Mouse (Mus musculus): ENCODE measurements at regions not wholly inside any gene's neighbourhood (a gene's known extent, or its start where the extent isn't known, plus 50 kb on each side); places are given as distances from the start of the nearest gene placed in this dataset.

- H3K36me3 ChIP-seq (ENCODE audit: control insufficient read depth, insufficient read depth, low read length): no peaks in the 10 kb centered on the region
- H3K27me3 ChIP-seq (ENCODE audit: control insufficient read depth, insufficient read depth, low read length): no peaks in the 10 kb centered on the region
- TF ChIP-seq POLR2A (IDR thresholded peaks at IDR 0.05; ENCODE audit: control insufficient read depth, low read depth, low read length): no peak
- H3K27ac ChIP-seq (ENCODE audit: control insufficient read depth, insufficient read depth, low read depth, low read length): no peak overlapping the region
- no peak overlapping the region for H3K4me3 ChIP-seq (ENCODE audit: control insufficient read depth, low read depth, low read length)
- H3K4me1 ChIP-seq (ENCODE audit: control insufficient read depth, insufficient read depth, low read length): no peaks in the 10 kb centered on the region
Measured at GRCm38 (mm10) chr14:36583338-36584064, 385.1 kb downstream of the Ccser2 start.

- Histone ChIP-seq H3K27me3 (ENCODE audit: control insufficient read depth, insufficient read depth, low read length) (no peaks in the 10 kb centered on the region), H3K4me3 (ENCODE audit: control insufficient read depth, low read depth, low read length) (no peak overlapping the region), H3K27ac (ENCODE audit: control insufficient read depth, insufficient read depth, low read depth, low read length) (no peak overlapping the region), H3K36me3 (ENCODE audit: control insufficient read depth, insufficient read depth, low read length) (no peaks in the 10 kb centered on the region), H3K4me1 (ENCODE audit: control insufficient read depth, insufficient read depth, low read length) (no peaks in the 10 kb centered on the region)
- TF ChIP-seq CTCF (IDR thresholded peaks at IDR 0.05; ENCODE audit: control insufficient read depth, insufficient read depth, insufficient replicate concordance, low read depth, low read length): no peak
- TF ChIP-seq POLR2A (IDR thresholded peaks at IDR 0.05; ENCODE audit: control insufficient read depth, low read depth, low read length): no peak
Measured at GRCm38 (mm10) chr14:36563229-36563865, 405.2 kb downstream of the Ccser2 start.

GRCm38 (mm10) chr14:36537402-36537801 lies 431.2 kb downstream of the Ccser2 start:
- TF ChIP-seq POLR2A (IDR thresholded peaks at IDR 0.05; ENCODE audit: control insufficient read depth, low read depth, low read length) (no peak), CTCF (IDR thresholded peaks at IDR 0.05; ENCODE audit: control insufficient read depth, insufficient read depth, insufficient replicate concordance, low read depth, low read length) (no peak)
- Histone ChIP-seq H3K4me3 (ENCODE audit: control insufficient read depth, low read depth, low read length) (no peak overlapping the region), H3K36me3 (ENCODE audit: control insufficient read depth, insufficient read depth, low read length) (no peaks in the 10 kb centered on the region), H3K27ac (ENCODE audit: control insufficient read depth, insufficient read depth, low read depth, low read length) (no peak overlapping the region), H3K4me1 (ENCODE audit: control insufficient read depth, insufficient read depth, low read length) (no peaks in the 10 kb centered on the region), H3K27me3 (ENCODE audit: control insufficient read depth, insufficient read depth, low read length) (no peaks in the 10 kb centered on the region)

- Histone ChIP-seq H3K4me1 (ENCODE audit: control insufficient read depth, insufficient read depth, low read length) (no peaks in the 10 kb centered on the region), H3K36me3 (ENCODE audit: control insufficient read depth, insufficient read depth, low read length) (no peaks in the 10 kb centered on the region), H3K4me3 (ENCODE audit: control insufficient read depth, low read depth, low read length) (no peak overlapping the region), H3K27me3 (ENCODE audit: control insufficient read depth, insufficient read depth, low read length) (no peaks in the 10 kb centered on the region), H3K27ac (ENCODE audit: control insufficient read depth, insufficient read depth, low read depth, low read length) (no peak overlapping the region)
- TF ChIP-seq CTCF (IDR thresholded peaks at IDR 0.05; ENCODE audit: control insufficient read depth, insufficient read depth, insufficient replicate concordance, low read depth, low read length): no peak
- no peak for TF ChIP-seq POLR2A (IDR thresholded peaks at IDR 0.05; ENCODE audit: control insufficient read depth, low read depth, low read length)
Measured at GRCm38 (mm10) chr14:36527310-36527709, 432.6 kb downstream of the 4930474N05Rik start.

GRCm38 (mm10) chr14:36525591-36526037 lies 430.9 kb downstream of the 4930474N05Rik start:
- no peak overlapping the region for H3K4me3 ChIP-seq (ENCODE audit: control insufficient read depth, low read depth, low read length)
- no peaks in the 10 kb centered on the region for H3K27me3 ChIP-seq (ENCODE audit: control insufficient read depth, insufficient read depth, low read length)
- no peak overlapping the region for H3K27ac ChIP-seq (ENCODE audit: control insufficient read depth, insufficient read depth, low read depth, low read length)
- H3K36me3 ChIP-seq (ENCODE audit: control insufficient read depth, insufficient read depth, low read length): no peaks in the 10 kb centered on the region
- no peaks in the 10 kb centered on the region for H3K4me1 ChIP-seq (ENCODE audit: control insufficient read depth, insufficient read depth, low read length)
- TF ChIP-seq CTCF (IDR thresholded peaks at IDR 0.05; ENCODE audit: control insufficient read depth, insufficient read depth, insufficient replicate concordance, low read depth, low read length): no peak
- TF ChIP-seq POLR2A (IDR thresholded peaks at IDR 0.05; ENCODE audit: control insufficient read depth, low read depth, low read length): no peak

GRCm38 (mm10) chr14:36502076-36502994 lies 407.6 kb downstream of the 4930474N05Rik start:
- TF ChIP-seq CTCF (IDR thresholded peaks at IDR 0.05; ENCODE audit: control insufficient read depth, insufficient read depth, insufficient replicate concordance, low read depth, low read length) (no peak), POLR2A (IDR thresholded peaks at IDR 0.05; ENCODE audit: control insufficient read depth, low read depth, low read length) (no peak)
- no peak overlapping the region for H3K27ac ChIP-seq (ENCODE audit: control insufficient read depth, insufficient read depth, low read depth, low read length)
- H3K4me3 ChIP-seq (ENCODE audit: control insufficient read depth, low read depth, low read length): no peak overlapping the region
- H3K36me3 ChIP-seq (ENCODE audit: control insufficient read depth, insufficient read depth, low read length): no peaks in the 10 kb centered on the region
- no peaks in the 10 kb centered on the region for H3K4me1 ChIP-seq (ENCODE audit: control insufficient read depth, insufficient read depth, low read length)
- H3K27me3 ChIP-seq (ENCODE audit: control insufficient read depth, insufficient read depth, low read length): no peaks in the 10 kb centered on the region

- no peak overlapping the region for H3K27ac ChIP-seq (ENCODE audit: control insufficient read depth, insufficient read depth, low read depth, low read length)
- no peaks in the 10 kb centered on the region for H3K27me3 ChIP-seq (ENCODE audit: control insufficient read depth, insufficient read depth, low read length)
- no peaks in the 10 kb centered on the region for H3K36me3 ChIP-seq (ENCODE audit: control insufficient read depth, insufficient read depth, low read length)
- TF ChIP-seq CTCF (IDR thresholded peaks at IDR 0.05; ENCODE audit: control insufficient read depth, insufficient read depth, insufficient replicate concordance, low read depth, low read length) (no peak), POLR2A (IDR thresholded peaks at IDR 0.05; ENCODE audit: control insufficient read depth, low read depth, low read length) (no peak)
- H3K4me3 ChIP-seq (ENCODE audit: control insufficient read depth, low read depth, low read length): no peak overlapping the region
- H3K4me1 ChIP-seq (ENCODE audit: control insufficient read depth, insufficient read depth, low read length): no peaks in the 10 kb centered on the region
Measured at GRCm38 (mm10) chr14:36499323-36499722, 404.6 kb downstream of the 4930474N05Rik start.

All from testis, adult 2 months (tissue).